Mouse (Mus musculus): Measurements from ENCODE around the gene Gm49510.

DNA sequence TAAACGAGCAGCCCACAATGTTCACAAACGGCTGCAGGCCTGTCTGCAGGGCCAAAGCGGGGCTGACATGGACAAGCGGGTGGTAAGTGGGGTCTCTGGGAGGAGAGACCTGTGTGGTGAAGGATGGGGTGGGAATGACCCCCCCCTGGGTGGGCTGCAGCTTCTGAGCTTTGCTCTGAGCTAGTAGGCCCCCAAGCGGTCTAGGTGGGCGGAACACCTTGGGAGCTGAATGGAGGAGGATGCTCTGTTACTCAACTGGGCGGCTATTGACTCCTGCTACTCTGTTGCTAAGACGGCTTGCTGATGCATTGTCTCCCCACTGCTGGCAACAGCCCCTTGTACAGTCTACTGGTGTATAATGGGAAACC lies 1.9 kb downstream of the Gm49510 start:
- TF ChIP-seq ZNF384 (IDR thresholded peaks at IDR 0.05; ENCODE audit: low read depth, low read length) (no peak), HCFC1 (IDR thresholded peaks at IDR 0.05; ENCODE audit: borderline replicate concordance, insufficient read depth, low read length) (no peak), MAFK (IDR thresholded peaks at IDR 0.05; ENCODE audit: insufficient read depth, low read depth, low read length) (no peak), CHD2 (IDR thresholded peaks at IDR 0.05; ENCODE audit: low read depth, low read length) (no peak), ZC3H11A (IDR thresholded peaks at IDR 0.05; ENCODE audit: borderline replicate concordance, low read depth, low read length) (no peak)
